Mouse (Mus musculus): Measurements from ENCODE around the gene Nanp.

Nanp gene

GRCm38 (mm10) chr2:151039232-151039695, at the start of gene Nanp, which contains the start of gene Ninl:
TSS of gene Nanp (minus strand) at chr2:151039398.
TSS of gene Ninl (minus strand) at chr2:151039382.
- peak; percentile 93 for DNase-seq (ENCODE audit: low read depth, low spot score)

GRCm38 (mm10) chr2:151056637-151057036, 17.4 kb upstream of the Nanp start:
- DNase-seq (ENCODE audit: low read depth, low spot score), result no peak

GRCm38 (mm10) chr2:151040411-151040810, 1.2 kb upstream of the Nanp start:
- DNase-seq (ENCODE audit: low read depth, low spot score), result no peak

- DNase-seq (ENCODE audit: low read depth, low spot score), result no peak
Measured at GRCm38 (mm10) chr2:151039726-151040125, 528 bp upstream of the Nanp start.

GRCm38 (mm10) chr2:151038811-151039222, 381 bp downstream of the Nanp start:
- peak; percentile 26 for DNase-seq (ENCODE audit: low read depth, low spot score)

GRCm38 (mm10) chr2:151037876-151038552, 1.2 kb downstream of the Nanp start:
- DNase-seq (ENCODE audit: low read depth, low spot score), result no peak

GRCm38 (mm10) chr2:151037292-151037691, 1.9 kb downstream of the Nanp start:
- DNase-seq (ENCODE audit: low read depth, low spot score), result no peak

GRCm38 (mm10) chr2:151036721-151037120, 2.5 kb downstream of the Nanp start:
- DNase-seq (ENCODE audit: low read depth, low spot score), result no peak

- no peak for DNase-seq (ENCODE audit: low read depth, low spot score)
Measured at GRCm38 (mm10) chr2:151034435-151034834, 4.8 kb downstream of the Nanp start.

- DNase-seq (ENCODE audit: low read depth, low spot score), result no peak
Measured at GRCm38 (mm10) chr2:151021158-151021557, 18.0 kb downstream of the Nanp start.

GRCm38 (mm10) chr2:151015316-151015715, 23.9 kb downstream of the Nanp start:
- DNase-seq (ENCODE audit: low read depth, low spot score), result no peak

- no peak for DNase-seq (ENCODE audit: low read depth, low spot score)
Measured at GRCm38 (mm10) chr2:151011273-151011672, 27.9 kb downstream of the Nanp start.

GRCm38 (mm10) chr2:151009515-151010085, 29.6 kb downstream of the Nanp start:
- no peak for DNase-seq (ENCODE audit: low read depth, low spot score)

- DNase-seq (ENCODE audit: low read depth, low spot score), result peak; percentile 63
Measured at GRCm38 (mm10) chr2:151008939-151009509, 30.2 kb downstream of the Nanp start.

GRCm38 (mm10) chr2:151008517-151008932, 30.7 kb downstream of the Nanp start:
- no peak for DNase-seq (ENCODE audit: low read depth, low spot score)

- no peak for DNase-seq (ENCODE audit: low read depth, low spot score)
Measured at GRCm38 (mm10) chr2:151008006-151008405, 31.2 kb downstream of the Nanp start.

GRCm38 (mm10) chr2:151006281-151006945, 32.8 kb downstream of the Nanp start:
- no peak for DNase-seq (ENCODE audit: low read depth, low spot score)

- DNase-seq (ENCODE audit: low read depth, low spot score), result no peak
Measured at GRCm38 (mm10) chr2:151004390-151004789, 34.8 kb downstream of the Nanp start.

- no peak for DNase-seq (ENCODE audit: low read depth, low spot score)
Measured at GRCm38 (mm10) chr2:151003796-151004195, 35.4 kb downstream of the Nanp start.

GRCm38 (mm10) chr2:151001619-151002175, 37.5 kb downstream of the Nanp start:
- DNase-seq (ENCODE audit: low read depth, low spot score), result no peak

GRCm38 (mm10) chr2:151000402-151001178, 38.6 kb downstream of the Nanp start:
- peak; percentile 31 for DNase-seq (ENCODE audit: low read depth, low spot score)

Data from embryo, embryonic 11.5 days (tissue).